Comparison of ENCODE assay signal across 8 mouse cellular contexts in the genomic region with DNA sequence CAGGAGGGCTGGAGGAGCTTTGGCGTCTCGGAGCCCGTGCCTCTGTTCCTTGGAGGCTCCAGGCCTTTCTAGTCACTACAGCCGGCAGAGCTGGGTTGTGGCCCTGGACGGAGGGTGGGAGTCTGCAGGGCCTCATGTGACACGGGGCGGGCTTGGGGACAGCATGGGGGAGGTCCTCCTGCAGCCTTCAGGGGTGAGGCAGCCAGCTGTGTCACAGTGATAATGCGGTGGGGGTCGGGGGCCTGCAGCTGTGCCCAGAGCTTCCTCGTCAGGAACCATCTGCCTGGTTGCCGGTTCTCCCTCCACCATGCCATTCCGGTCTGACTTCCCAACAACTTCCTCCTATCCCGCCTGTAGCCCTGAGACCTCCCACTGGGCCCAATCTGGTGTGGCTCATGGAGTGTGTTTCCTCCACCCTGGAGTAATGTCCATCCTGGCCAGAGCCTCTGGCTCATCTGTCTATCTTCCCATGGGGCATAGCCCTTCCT. TPM values are rescaled to one million over a fixed set of nuclear protein-coding genes. Genes with fewer than 3 reads are reported as not detected.
DNase-seq lines count a peak whose midpoint lies in the region; ATAC-seq lines count a peak whose summit lies in the region.

A gene (minus strand): TSS at position 105 of the 488 bp plus-strand sequence.

- H3K36me3 ChIP-seq in erythroblast, embryonic 14.5 days (ENCODE audit: control insufficient read depth): peaks cover 23% of the 10 kb centered on the region
- H3K36me3 ChIP-seq in midbrain, embryonic 12.5 days: no peaks in the 10 kb centered on the region

- H3K4me1 ChIP-seq in erythroblast, embryonic 14.5 days (ENCODE audit: control insufficient read depth): peaks cover 88% of the 10 kb centered on the region
- no peaks in the 10 kb centered on the region for H3K4me1 ChIP-seq in midbrain, embryonic 12.5 days

- H3K4me2 ChIP-seq in midbrain, embryonic 12.5 days (replicated peaks): no peak within 1 kb of the TSS

- DNase-seq in layer of hippocampus, adult 8-10 months (ENCODE audit: low spot score in 2 of 2): no peak
- DNase-seq in layer of hippocampus, adult 9-11 months: no peak
- DNase-seq in heart, postnatal 10 days: peak; percentile 57 to 59
- no peak for DNase-seq in layer of hippocampus, postnatal 36 days
- peak; percentile 78 for DNase-seq in thymus, postnatal 4 days
- no peak for DNase-seq in retina, postnatal 1 day

- intact Hi-C loops in heart, postnatal 10 days (cut with DNase I): no loop called here

- no peak within 1 kb of the TSS for H3K27ac ChIP-seq in midbrain, embryonic 12.5 days (replicated peaks)

- peak within 1 kb of the TSS; percentile 64 for H3K4me3 ChIP-seq in erythroblast, embryonic 14.5 days (replicated peaks)
- no peak within 1 kb of the TSS for H3K4me3 ChIP-seq in midbrain, embryonic 12.5 days

- no peaks in the 10 kb centered on the region for H3K9me3 ChIP-seq in erythroblast, embryonic 14.5 days (ENCODE audit: control insufficient read depth, low read length)
- no peaks in the 10 kb centered on the region for H3K9me3 ChIP-seq in midbrain, embryonic 12.5 days

- H3K27me3 ChIP-seq in erythroblast, embryonic 14.5 days (ENCODE audit: control insufficient read depth): peaks cover 33% of the 10 kb centered on the region
- peaks cover 4% of the 10 kb centered on the region; the same call in 1 of the 2 replicates for H3K27me3 ChIP-seq in midbrain, embryonic 12.5 days

- WGBS in midbrain, embryonic 12.5 days: 54% methylated on average over 13 of the region's 13 CpGs

- H3K9ac ChIP-seq in midbrain, embryonic 12.5 days (replicated peaks): no peak within 1 kb of the TSS

- ATAC-seq in midbrain, embryonic 12.5 days (ENCODE audit: low FRiP score, low read depth): no peak

RNA-seq across cellular contexts. Expression of the gene that starts here (rescaled TPM):
- total RNA-seq in layer of hippocampus, adult 8-10 months (2022): 10 to 100 TPM; 30.0 to 39.0 (median 37.0) TPM
- polyA plus RNA-seq in erythroblast, embryonic 14.5 days (2012): 6.1 and 8.9 TPM in 2 replicates
- total RNA-seq in heart, postnatal 10 days (2021): 10 to 100 TPM; 22.2 to 24.5 TPM
- total RNA-seq in layer of hippocampus, postnatal 36 days (2021): 10 to 100 TPM; 47.2 to 50.2 TPM
- 12.9 and 14.5 TPM in 2 replicates for polyA plus RNA-seq in midbrain, embryonic 12.5 days (2016; fragmentation: Nextera tagmentation; extraction: Ambion mirVana)

Comparison
In these comparisons a context has a peak if more than half of its experiments do, and no peak if none do; other contexts are left out.
1. DNase-seq: peak in heart, postnatal 10 days (2 of 2) and thymus, postnatal 4 days (single experiment); none in layer of hippocampus, adult 8-10 months (0 of 2), layer of hippocampus, adult 9-11 months (single experiment), layer of hippocampus, postnatal 36 days (0 of 2) and retina, postnatal 1 day (single experiment).